Mouse (Mus musculus) liver, embryonic 14.5 days (tissue): ENCODE measurements around the gene Nav2. TPM values are rescaled to one million over a fixed set of nuclear protein-coding genes. Genes with fewer than 3 reads are reported as not detected.

Experiments
- ATAC-seq: fragments of 200-750 bp; cut with Nextera tagmentation; 2 replicates; pipeline ENCODE4 v1.8.0; 2017; ENCODE audit warnings: moderate number of reproducible peaks, mild to moderate bottlenecking, moderate library complexity; ENCODE audit not compliant: insufficient read depth
- DNase-seq, 3 experiments: peaks; one replicate each; pipeline ENCODE4 v3.0.0-alpha.2; 2012 to 2013; ENCODE audit warnings: low read depth in 3 of 3, low spot score in 3 of 3
- H3K27ac ChIP-seq: fragments of 300-500 bp; sonication (generic); 2 replicates; pipeline ENCODE4 v1.5.1; 2014; ENCODE audit warnings: moderate library complexity, mild to moderate bottlenecking, control low read depth, inconsistent platforms
- H3K27me3 ChIP-seq: fragments of 300-500 bp; sonication (generic); 2 replicates; pipeline ENCODE4 v1.6.1; 2014; ENCODE audit warnings: mild to moderate bottlenecking, low read length, moderate library complexity; ENCODE audit not compliant: control insufficient read depth, insufficient read depth
- H3K36me3 ChIP-seq: fragments of 300-500 bp; sonication (generic); replicated peaks from 2 replicates; pipeline ENCODE4 v1.6.1; 2014; ENCODE audit warnings: low read depth; ENCODE audit not compliant: control insufficient read depth, insufficient read depth
- H3K4me1 ChIP-seq, 2 experiments: fragments of 200-500 bp in 1 of 2; fragments of 300-500 bp in 1 of 2; sonication (generic) in 1 of 2; replicated peaks; 2 replicates each; pipeline ENCODE4 v1.6.1; 2012 to 2014; ENCODE audit warnings: antibody characterized with exemption in 1 of 2, inconsistent platforms in 1 of 2, low read length in 1 of 2; ENCODE audit not compliant: control insufficient read depth in 2 of 2, insufficient read depth in 2 of 2
- H3K4me2 ChIP-seq: fragments of 300-500 bp; sonication (generic); 2 replicates; pipeline ENCODE4 v1.6.1; 2014; ENCODE audit warnings: low read depth, mild to moderate bottlenecking, control low read depth, moderate library complexity
- H3K4me3 ChIP-seq, 2 experiments: fragments of 200-500 bp in 1 of 2; fragments of 300-500 bp in 1 of 2; sonication (generic) in 1 of 2; 2 replicates each; pipeline ENCODE4 v1.5.1; 2012 to 2014; ENCODE audit warnings: low read depth in 2 of 2, low read length in 2 of 2, mild to moderate bottlenecking in 2 of 2, control low read depth in 1 of 2, inconsistent platforms in 1 of 2, moderate library complexity in 1 of 2; ENCODE audit not compliant: insufficient read depth in 1 of 2
- H3K9ac ChIP-seq: fragments of 300-500 bp; sonication (generic); replicated peaks from 2 replicates; pipeline ENCODE4 v1.6.1; 2014; ENCODE audit warnings: mild to moderate bottlenecking, control low read depth, moderate library complexity
- H3K9me3 ChIP-seq: fragments of 300-500 bp; sonication (generic); 2 replicates; pipeline ENCODE4 v1.6.1; 2016; ENCODE audit warnings: low read length, mixed read lengths; ENCODE audit not compliant: control insufficient read depth
- CTCF ChIP-seq: IDR thresholded peaks from 2 replicates; pipeline ENCODE4 v1.5.1; 2016; ENCODE audit warnings: antibody characterized with exemption, low read depth, control low read depth
- EP300 ChIP-seq: IDR thresholded peaks from 2 replicates; pipeline ENCODE4 v1.6.1; 2016; ENCODE audit warnings: antibody characterized with exemption, low read depth
- WGBS: fragments of 180-500 bp; shearing (Covaris S2); extraction: QIAGEN DNeasy Blood & Tissue Kit; methylation state at CpG from one replicate; pipeline ENCODE4 v1.1.7; 2014; ENCODE audit not compliant: insufficient replicate concordance; 5-methylcytosine and 5-hydroxymethylcytosine counted together
- polyA plus RNA-seq, 2 experiments: library from polyadenylated mRNA; depleted of rRNA in 1 of 2; stranded (reverse) in 1 of 2; unstranded in 1 of 2; fragments of >200 nt; fragmentation: Nextera tagmentation in 1 of 2; extraction: Ambion mirVana in 1 of 2; gene quantifications; 2 replicates each; pipeline versions ENCODE4 v1.2.1 to v1.2.3; 2012 to 2014

Gene Nav2
- polyA plus RNA-seq, 2 experiments: 1.5 to 1.6 TPM

GRCm38 (mm10) chr7:49426060-49426459 is 517.5 kb downstream of the Nav2 start:
- peaks cover 0 to 3% of the 10 kb centered on the region in 2 experiments; a peak in 1 of 4 replicates for H3K4me1 ChIP-seq
- no peaks in the 10 kb centered on the region for H3K36me3 ChIP-seq
- H3K9me3 ChIP-seq: no peaks in the 10 kb centered on the region
- ATAC-seq: no peak
- no peak overlapping the region for H3K27ac ChIP-seq
- 25% methylated on average over 4 of the region's 4 CpGs for WGBS
- TF ChIP-seq CTCF (peak; percentile 62), EP300 (no peak)
- DNase-seq: no peak
- no peak overlapping the region for H3K4me3 ChIP-seq
- H3K9ac ChIP-seq: no peak overlapping the region
- no peaks in the 10 kb centered on the region for H3K27me3 ChIP-seq
- no peak overlapping the region for H3K4me2 ChIP-seq

DNA sequence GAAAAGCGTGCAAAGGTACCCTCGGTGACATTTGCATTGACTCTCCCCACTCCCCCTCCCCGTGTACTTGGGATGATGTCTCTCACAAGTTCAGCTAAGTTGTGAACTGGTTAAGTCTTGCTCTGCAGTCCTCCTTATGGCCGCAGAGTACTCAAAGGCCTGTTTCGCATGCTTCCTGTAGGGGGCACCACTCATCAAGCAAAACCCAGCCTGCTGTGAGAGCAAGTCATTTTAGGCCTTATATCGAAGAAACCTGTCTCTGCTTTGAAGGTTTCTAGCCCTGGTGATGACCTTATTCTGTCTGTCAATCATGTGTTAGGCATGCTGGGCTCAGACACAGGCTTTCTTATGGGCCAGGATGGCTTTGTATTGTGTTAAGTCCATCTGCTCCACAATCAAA is 519.3 kb downstream of the Nav2 start:
- no peak for DNase-seq
- no peak for ATAC-seq
- Histone ChIP-seq H3K27ac (no peak overlapping the region), H3K9ac (no peak overlapping the region), H3K4me2 (no peak overlapping the region), H3K9me3 (no peaks in the 10 kb centered on the region), H3K4me3 (no peak overlapping the region), H3K27me3 (no peaks in the 10 kb centered on the region), H3K4me1 (peaks cover 0 to 3% of the 10 kb centered on the region in 2 experiments; a peak in 1 of 4 replicates), H3K36me3 (no peaks in the 10 kb centered on the region)
- WGBS: 22% methylated on average over 6 of the region's 6 CpGs
- TF ChIP-seq CTCF (peak; percentile 76), EP300 (no peak)

DNA sequence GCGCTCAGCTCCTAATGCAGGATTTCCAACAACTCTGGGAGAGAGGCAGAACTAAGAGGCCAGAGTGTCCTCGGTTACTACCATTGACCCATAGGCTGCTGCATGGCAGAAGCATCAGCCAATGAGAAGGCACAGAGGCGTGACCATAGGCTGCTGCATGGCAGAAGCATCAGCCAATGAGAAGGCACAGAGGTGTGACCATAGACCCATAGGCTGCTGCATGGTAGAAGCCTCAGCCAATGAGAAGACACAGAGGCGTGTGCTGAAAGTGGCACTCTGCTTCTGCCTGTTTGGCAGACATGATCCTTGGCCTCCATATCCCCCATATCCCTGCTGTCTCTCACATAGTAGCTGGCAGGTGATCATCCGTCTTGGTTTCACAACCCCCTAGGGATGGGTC is 520.4 kb downstream of the Nav2 start:
- 51% methylated on average over 5 of the region's 5 CpGs for WGBS
- H3K9me3 ChIP-seq: no peaks in the 10 kb centered on the region
- H3K4me1 ChIP-seq: peaks cover 0 to 3% of the 10 kb centered on the region in 2 experiments; a peak in 1 of 4 replicates
- no peak overlapping the region for H3K9ac ChIP-seq
- no peak overlapping the region for H3K4me2 ChIP-seq
- TF ChIP-seq CTCF (no peak), EP300 (no peak)
- no peak overlapping the region for H3K27ac ChIP-seq
- no peak overlapping the region for H3K4me3 ChIP-seq
- no peaks in the 10 kb centered on the region for H3K27me3 ChIP-seq
- no peaks in the 10 kb centered on the region for H3K36me3 ChIP-seq
- DNase-seq (no peak), ATAC-seq (peak; percentile 78)

GRCm38 (mm10) chr7:49430808-49431207 is 522.3 kb downstream of the Nav2 start:
- TF ChIP-seq EP300 (no peak), CTCF (no peak)
- Histone ChIP-seq H3K4me3 (no peak overlapping the region), H3K27me3 (no peaks in the 10 kb centered on the region), H3K9ac (no peak overlapping the region), H3K9me3 (no peaks in the 10 kb centered on the region), H3K4me1 (peaks cover 0 to 3% of the 10 kb centered on the region in 2 experiments; a peak in 1 of 4 replicates), H3K27ac (no peak overlapping the region), H3K36me3 (no peaks in the 10 kb centered on the region), H3K4me2 (no peak overlapping the region)
- ATAC-seq: no peak
- WGBS: 66% methylated on average over 7 of the region's 7 CpGs
- no peak for DNase-seq

- H3K27me3 ChIP-seq: no peaks in the 10 kb centered on the region
- H3K9me3 ChIP-seq: no peaks in the 10 kb centered on the region
- no peak overlapping the region for H3K4me2 ChIP-seq
- no peak overlapping the region for H3K27ac ChIP-seq
- no peak overlapping the region for H3K4me3 ChIP-seq
- no peak for ATAC-seq
- no peak for TF ChIP-seq CTCF
- TF ChIP-seq EP300: no peak
- no peak overlapping the region for H3K9ac ChIP-seq
- peaks cover 0 to 7% of the 10 kb centered on the region in 2 experiments; a peak in 1 of 4 replicates for H3K4me1 ChIP-seq
- no peak for DNase-seq
- no peaks in the 10 kb centered on the region for H3K36me3 ChIP-seq
These were observed 525.4 kb downstream of the Nav2 start for GRCm38 (mm10) chr7:49433945-49434344.
